Mouse (Mus musculus) erythroblast, embryonic 14.5 days (primary cell): ENCODE measurements around the gene Lpcat2. TPM values are rescaled to one million over a fixed set of nuclear protein-coding genes. Genes with fewer than 3 reads are reported as not detected.

Source experiments
- H3K27me3 ChIP-seq: 2 replicates; pipeline ENCODE4 v1.6.1; 2012; ENCODE audit warnings: inconsistent platforms; ENCODE audit not compliant: control insufficient read depth
- H3K36me3 ChIP-seq: 2 replicates; pipeline ENCODE4 v1.6.1; 2012; ENCODE audit warnings: mild to moderate bottlenecking, inconsistent platforms; ENCODE audit not compliant: control insufficient read depth
- H3K4me1 ChIP-seq: 2 replicates; pipeline ENCODE4 v1.6.1; 2012; ENCODE audit warnings: inconsistent platforms; ENCODE audit not compliant: control insufficient read depth
- H3K4me3 ChIP-seq: replicated peaks from 2 replicates; pipeline ENCODE3; 2012; ENCODE audit warnings: moderate library complexity, mild to moderate bottlenecking, inconsistent platforms
- H3K9me3 ChIP-seq: 2 replicates; pipeline ENCODE4 v1.6.1; 2012; ENCODE audit warnings: low read length, inconsistent platforms, mixed read lengths; ENCODE audit not compliant: control insufficient read depth
- GATA1 ChIP-seq: IDR thresholded peaks from 2 replicates; pipeline ENCODE4 v1.6.1; 2012; ENCODE audit warnings: low read length, inconsistent platforms, mixed read lengths
- TAL1 ChIP-seq: IDR thresholded peaks from 3 replicates; pipeline ENCODE4 v1.6.1; 2012; ENCODE audit warnings: low read length, inconsistent platforms, mixed read lengths
- polyA plus RNA-seq: library from polyadenylated mRNA; stranded (reverse); fragments of >175 nt; gene quantifications from 2 replicates; pipeline ENCODE4 v1.2.3, GENCODE M21; 2012

The Lpcat2 gene
- polyA plus RNA-seq, 1 experiment: 0.01 TPM

DNA sequence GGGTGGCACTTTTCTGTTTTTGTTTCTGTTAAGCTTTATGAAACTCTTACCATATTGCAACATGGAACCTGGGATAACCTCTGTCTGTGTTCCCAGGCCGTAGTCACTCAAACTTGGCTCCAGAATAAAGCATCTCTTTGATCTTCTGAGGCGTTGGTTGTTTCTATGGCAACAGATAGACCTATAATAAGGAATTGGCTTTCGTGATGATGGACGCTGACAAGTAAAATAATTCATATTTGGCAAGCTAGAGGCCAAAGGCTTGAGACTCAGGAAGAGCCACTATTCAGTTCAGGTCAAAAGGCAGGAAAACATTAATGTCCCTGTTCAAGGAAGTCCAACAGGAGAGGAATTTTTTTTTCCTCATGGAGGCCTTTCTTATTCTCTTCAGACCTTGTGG, 73.8 kb downstream of the Lpcat2 start:
- H3K4me3 ChIP-seq: no peak overlapping the region
- TF ChIP-seq GATA1 (no peak), TAL1 (no peak)

DNA sequence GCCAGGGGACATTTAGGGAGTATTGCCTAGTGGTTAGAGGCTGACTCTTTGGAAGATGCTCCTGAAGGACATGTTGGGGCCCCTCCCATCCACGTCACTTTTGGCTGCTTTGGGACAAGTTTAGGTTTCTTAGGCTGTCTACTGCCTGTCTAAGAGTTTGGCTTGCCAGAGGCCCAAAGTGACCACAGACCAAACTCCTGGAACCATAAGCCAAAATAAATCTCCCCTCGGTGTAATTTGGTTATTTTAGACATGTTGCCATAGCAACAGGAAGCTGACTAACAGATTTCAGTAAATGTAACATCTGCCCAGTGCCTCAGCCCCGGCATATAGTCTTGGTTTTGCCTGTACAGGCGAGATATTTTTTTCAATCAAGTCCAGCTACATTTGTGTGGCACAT, 82.9 kb downstream of the Lpcat2 start:
- no peaks in the 10 kb centered on the region for H3K9me3 ChIP-seq

More for the DNA sequence above, 73.8 kb downstream of the Lpcat2 start:
- Histone ChIP-seq H3K27me3 (no peaks in the 10 kb centered on the region), H3K4me1 (no peaks in the 10 kb centered on the region), H3K9me3 (0 out of 2 replicates have a peak, but pooled peaks cover 5% of the 10 kb centered on the region), H3K36me3 (no peaks in the 10 kb centered on the region)

DNA sequence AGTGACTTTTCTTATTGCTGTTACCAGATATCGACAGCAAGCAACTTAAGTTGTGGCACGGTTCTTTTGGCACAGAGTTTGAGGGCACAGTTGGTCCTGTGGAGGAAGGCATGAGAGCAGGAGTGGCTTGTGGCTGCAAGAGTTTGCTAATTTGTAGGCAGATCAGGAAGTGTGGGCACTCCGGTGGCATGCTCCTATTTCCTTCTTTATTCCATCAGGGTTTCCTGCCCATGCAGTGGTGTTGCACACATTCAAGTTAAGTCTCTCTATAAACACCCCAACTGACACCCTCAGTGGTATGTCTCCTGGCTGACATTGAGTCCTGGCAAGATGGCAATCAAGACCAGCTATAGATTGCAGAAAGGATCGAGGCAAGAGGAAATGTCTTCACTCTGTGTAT, 93.9 kb downstream of the Lpcat2 start:
- no peaks in the 10 kb centered on the region for H3K27me3 ChIP-seq
- H3K36me3 ChIP-seq: no peaks in the 10 kb centered on the region
- H3K4me1 ChIP-seq: no peaks in the 10 kb centered on the region
- H3K4me3 ChIP-seq: no peak overlapping the region
- no peaks in the 10 kb centered on the region for H3K9me3 ChIP-seq
- no peak for TF ChIP-seq GATA1
- no peak for TF ChIP-seq TAL1

More for the DNA sequence above, 82.9 kb downstream of the Lpcat2 start:
- no peak for TF ChIP-seq GATA1
- no peak for TF ChIP-seq TAL1
- Histone ChIP-seq H3K4me3 (no peak overlapping the region), H3K36me3 (no peaks in the 10 kb centered on the region), H3K4me1 (no peaks in the 10 kb centered on the region), H3K27me3 (no peaks in the 10 kb centered on the region)

DNA sequence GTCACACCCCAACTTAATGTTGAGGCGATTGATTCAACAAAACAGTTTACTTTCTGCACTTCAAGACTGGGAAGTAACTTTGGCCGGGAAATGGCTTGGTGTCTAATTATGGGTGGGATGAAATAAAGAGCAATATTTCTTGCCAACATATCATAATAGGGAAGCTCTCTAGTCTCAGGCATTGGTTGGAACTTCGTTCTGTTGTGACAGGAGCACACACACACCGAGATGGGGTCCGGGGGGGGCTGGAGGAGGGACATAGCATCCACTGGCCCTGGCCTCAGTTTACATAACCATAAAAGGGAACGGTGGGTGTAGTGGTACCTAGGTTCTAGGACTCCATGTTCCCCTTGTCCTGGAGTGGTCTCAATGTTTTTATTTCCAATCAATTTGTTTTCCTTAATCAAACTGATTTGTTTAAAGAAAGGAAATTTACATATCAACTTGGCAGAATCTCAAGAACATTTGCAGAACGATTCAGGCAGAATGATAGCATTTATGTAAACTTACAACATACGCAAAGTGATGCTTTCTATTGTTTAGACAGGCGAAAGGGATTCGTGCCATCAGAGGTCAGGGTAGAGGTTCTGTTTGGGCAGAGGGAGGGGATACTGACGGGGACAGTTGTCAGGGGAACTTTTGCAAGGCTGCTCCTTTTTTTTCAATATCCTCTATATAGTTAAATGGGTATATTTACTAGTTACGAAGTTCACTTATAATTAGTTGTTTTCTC, 95.7 kb downstream of the Lpcat2 start:
- H3K4me3 ChIP-seq: no peak overlapping the region
- H3K9me3 ChIP-seq: no peaks in the 10 kb centered on the region
- no peaks in the 10 kb centered on the region for H3K4me1 ChIP-seq
- TF ChIP-seq GATA1 (no peak), TAL1 (no peak)
- no peaks in the 10 kb centered on the region for H3K27me3 ChIP-seq
- no peaks in the 10 kb centered on the region for H3K36me3 ChIP-seq

DNA sequence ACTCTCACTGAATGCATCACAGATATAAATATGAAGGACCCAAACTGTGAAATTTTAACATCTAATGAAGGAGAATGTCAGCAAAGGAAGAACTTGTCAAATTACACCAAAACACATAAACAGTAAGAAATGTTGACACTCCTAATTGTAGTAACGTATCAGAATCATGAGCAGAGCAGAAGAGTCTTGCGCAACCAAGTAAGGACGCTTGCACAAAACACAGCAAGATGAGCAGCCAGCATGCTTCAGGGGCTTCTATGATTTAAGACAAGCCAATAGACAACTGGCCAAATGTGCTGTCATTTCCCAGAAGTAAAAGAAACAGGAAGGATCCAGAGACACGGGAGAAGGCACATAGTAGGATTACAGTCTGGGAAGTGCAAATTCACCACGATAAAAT, 98.9 kb downstream of the Lpcat2 start:
- no peaks in the 10 kb centered on the region for H3K4me1 ChIP-seq
- no peaks in the 10 kb centered on the region for H3K9me3 ChIP-seq
- TF ChIP-seq GATA1 (no peak), TAL1 (no peak)
- H3K36me3 ChIP-seq: no peaks in the 10 kb centered on the region
- no peaks in the 10 kb centered on the region for H3K27me3 ChIP-seq
- no peak overlapping the region for H3K4me3 ChIP-seq

DNA sequence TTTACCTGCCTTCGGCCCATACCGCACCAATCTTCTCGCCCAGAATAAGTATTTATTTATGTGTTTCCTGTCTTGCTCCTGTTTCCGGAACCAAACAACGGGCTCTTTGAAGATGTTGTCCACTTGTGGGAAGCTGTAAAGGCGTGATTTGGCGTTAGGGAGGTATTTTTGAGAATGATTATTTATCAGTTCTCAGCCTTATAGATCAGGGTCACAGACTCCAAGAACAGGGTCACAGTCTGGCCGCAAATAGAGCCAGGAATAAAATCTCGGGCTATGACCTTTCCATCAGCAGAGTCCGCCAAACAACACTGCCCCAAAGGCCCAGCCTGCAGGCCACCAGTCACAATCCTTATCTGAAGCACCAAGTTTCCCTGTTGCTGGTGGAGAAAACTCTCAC, 104.6 kb downstream of the Lpcat2 start, which contains the start of gene Slc6a2:
Slc6a2 (plus strand) TSS at position 301 of the 400 bp plus-strand sequence.
- TF ChIP-seq TAL1 (no peak), GATA1 (no peak)
- Histone ChIP-seq H3K4me3 (no peak within 1 kb of the TSS), H3K4me1 (no peaks in the 10 kb centered on the region), H3K27me3 (peaks cover 32% of the 10 kb centered on the region), H3K9me3 (no peaks in the 10 kb centered on the region), H3K36me3 (no peaks in the 10 kb centered on the region)

DNA sequence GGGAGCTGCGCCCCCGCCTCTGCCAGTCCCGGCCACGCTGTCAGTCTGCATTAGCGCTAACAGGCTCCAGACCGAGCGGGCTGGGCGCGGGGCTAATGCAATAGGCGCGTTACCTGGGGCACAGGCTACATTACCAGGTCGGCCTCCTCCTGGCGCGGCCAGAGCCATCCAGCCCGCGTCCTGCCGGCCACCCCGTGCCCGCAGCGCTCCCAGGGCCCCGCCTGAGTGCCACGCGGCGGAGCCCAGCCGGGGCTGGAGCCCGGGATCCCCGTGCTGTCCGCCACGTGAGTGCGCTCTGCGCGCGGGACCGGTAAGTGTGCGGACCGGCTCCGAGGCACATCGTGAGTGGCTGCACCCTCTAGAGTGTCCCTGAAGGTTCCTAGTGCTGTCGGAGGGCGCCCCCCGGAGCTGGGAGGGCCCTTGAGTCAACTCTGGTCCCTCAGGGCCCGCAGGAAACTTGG, 105.3 kb downstream of the Lpcat2 start:
- no peaks in the 10 kb centered on the region for H3K9me3 ChIP-seq
- peaks cover 32% of the 10 kb centered on the region for H3K27me3 ChIP-seq
- H3K4me1 ChIP-seq: no peaks in the 10 kb centered on the region
- H3K36me3 ChIP-seq: no peaks in the 10 kb centered on the region
- TF ChIP-seq GATA1: no peak
- no peak for TF ChIP-seq TAL1
- H3K4me3 ChIP-seq: no peak overlapping the region

DNA sequence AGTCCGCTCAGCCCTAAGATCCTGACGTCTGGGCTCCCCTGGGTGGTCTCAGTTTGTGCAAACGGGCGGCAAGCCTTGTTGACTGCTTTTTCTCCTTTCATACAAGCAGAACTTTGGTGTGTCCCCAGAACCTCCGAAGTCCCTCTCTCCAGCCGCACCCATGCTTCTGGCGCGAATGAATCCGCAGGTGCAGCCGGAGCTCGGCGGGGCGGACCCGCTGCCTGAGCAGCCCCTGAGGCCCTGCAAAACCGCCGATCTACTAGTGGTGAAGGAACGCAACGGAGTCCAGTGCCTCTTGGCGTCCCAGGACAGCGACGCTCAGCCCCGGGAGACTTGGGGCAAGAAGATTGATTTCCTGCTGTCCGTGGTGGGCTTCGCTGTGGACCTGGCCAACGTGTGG, 105.9 kb downstream of the Lpcat2 start:
- H3K27me3 ChIP-seq: peaks cover 32% of the 10 kb centered on the region
- no peaks in the 10 kb centered on the region for H3K9me3 ChIP-seq

DNA sequence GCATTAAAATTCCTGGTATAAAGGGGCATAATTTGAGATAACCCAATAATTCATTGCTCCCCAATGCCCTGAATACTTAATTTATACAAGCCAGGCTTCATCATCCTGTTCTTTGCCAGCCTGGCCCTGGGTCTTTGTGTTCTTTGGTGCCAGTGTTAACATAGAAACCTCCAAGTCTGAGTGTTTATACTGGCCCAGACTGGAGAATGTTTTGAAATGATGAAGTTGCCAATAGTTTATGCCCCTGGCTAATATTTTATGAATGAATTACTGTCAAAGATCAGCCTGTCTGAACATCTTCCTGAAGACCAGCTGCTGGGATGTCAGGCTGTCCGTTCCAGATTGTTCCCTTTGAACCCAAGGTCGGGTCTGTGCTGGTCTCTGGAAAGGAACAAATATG, 109.4 kb downstream of the Lpcat2 start:
- Histone ChIP-seq H3K4me1 (no peaks in the 10 kb centered on the region), H3K27me3 (peaks cover 30% of the 10 kb centered on the region), H3K9me3 (no peaks in the 10 kb centered on the region), H3K4me3 (no peak overlapping the region), H3K36me3 (no peaks in the 10 kb centered on the region)
- TF ChIP-seq GATA1 (no peak), TAL1 (no peak)

More for the DNA sequence above, 105.9 kb downstream of the Lpcat2 start:
- Histone ChIP-seq H3K4me3 (no peak overlapping the region), H3K4me1 (no peaks in the 10 kb centered on the region), H3K36me3 (no peaks in the 10 kb centered on the region)
- no peak for TF ChIP-seq GATA1

Other genes with a start within 250 kb of the Lpcat2 start
- not detected in 2 replicates for gene Irx6, start 181.1 kb upstream of the Lpcat2 start, polyA plus RNA-seq
- gene Mmp2, start 28.0 kb upstream of the Lpcat2 start, polyA plus RNA-seq: 0.02 TPM in 1 of 2 replicates, not detected in the other
- gene Capns2, start 46.1 kb downstream of the Lpcat2 start, polyA plus RNA-seq: not detected in 2 replicates
- gene Slc6a2, start 104.7 kb downstream of the Lpcat2 start, polyA plus RNA-seq: not detected in 2 replicates
- not detected in 2 replicates for gene Ces1a, start 192.9 kb downstream of the Lpcat2 start, polyA plus RNA-seq
- not detected in 2 replicates for gene Ces1b, start 224.7 kb downstream of the Lpcat2 start, polyA plus RNA-seq